Mouse (Mus musculus) adrenal gland, adult 8-10 months (tissue): Measurements from ENCODE around the gene Ppp2r3d. TPM values are rescaled to one million over a fixed set of nuclear protein-coding genes. Genes with fewer than 3 reads are reported as not detected.

ENCODE experiments used
- DNase-seq: peaks from one replicate; pipeline ENCODE4 v3.0.0; 2022
- total RNA-seq, 4 experiments: library from RNA; stranded (reverse); gene quantifications; 2 replicates each; pipeline ENCODE4 v1.2.4; 2022

Gene Ppp2r3d
- total RNA-seq, 4 experiments from 2014 or later = 98.3 to 182 (median 140) TPM

DNA sequence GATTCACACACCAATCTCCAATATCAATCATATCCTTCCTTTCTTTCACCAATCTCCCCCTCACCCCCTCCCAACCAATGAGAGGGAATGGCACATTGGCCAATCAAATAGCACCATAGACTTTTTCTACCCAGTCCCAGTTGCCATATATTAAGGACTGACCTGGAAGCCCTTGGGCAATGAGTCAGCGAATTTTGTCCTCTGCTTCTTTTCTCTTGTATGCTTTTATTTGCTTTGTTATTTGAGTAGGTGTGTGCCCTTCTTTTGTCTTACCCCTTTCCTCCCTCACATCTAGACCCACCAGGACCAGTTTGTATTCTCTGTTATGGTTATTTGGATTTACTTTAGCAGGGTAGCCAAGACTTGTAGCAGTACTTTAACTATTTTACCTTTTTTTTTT lies 68.1 kb downstream of the Ppp2r3d start:
- no peak for DNase-seq

Other genes starting within 250 kb of the Ppp2r3d start
- gene 2010315B03Rik, start 164.2 kb downstream of the Ppp2r3d start, total RNA-seq = 10 to 100 TPM; 19.9 to 29.1 (median 24.6) TPM
- not detected for gene Gm21836, start 16.9 kb upstream of the Ppp2r3d start, total RNA-seq